Mouse (Mus musculus) Patski (cell line): ENCODE data around the gene Fam229a. TPM values are rescaled to one million over a fixed set of nuclear protein-coding genes. Genes with fewer than 3 reads are reported as not detected.
"Not testable (repeated sequence)": the region's sequence is repeated elsewhere in the genome, so short reads cannot be mapped to it uniquely, and the experiment has no call there.

Experiments
- ATAC-seq: fragments of 100-300 bp; one replicate; pipeline ENCODE4 v1.8.0; 2021
- CTCF ChIA-PET: fragments of 350-600 bp; sonication (Branson Sonifier 250); formaldehyde crosslinking; loops from one replicate; lab custom pipeline; 2022; ENCODE audit warnings: inconsistent platforms; lab: Charles Lee
- POLR2A ChIA-PET: fragments of 350-600 bp; sonication (Branson Sonifier 250); formaldehyde crosslinking; loops from one replicate; lab custom pipeline; 2022; ENCODE audit warnings: antibody characterized with exemption, inconsistent platforms; lab: Charles Lee
- DNase-seq: peaks from one replicate; pipeline ENCODE4 v3.0.0-alpha.2; 2011; ENCODE audit warnings: low read depth, low spot score
- H3K27me3 ChIP-seq: fragments of 371-371 bp; one replicate; pipeline ENCODE4 v1.5.1; 2021
- CTCF ChIP-seq: fragments of 100-300 bp; IDR thresholded peaks from one replicate; pipeline ENCODE4 v1.5.1; 2021
- in situ Hi-C: fragments of 300-500 bp; cut with MboI; formaldehyde crosslinking; loops from 3 replicates; pipeline ENCODE4 v1.11.1; 2018; ENCODE audit warnings: low pct_unique_long_range_greater_than_20kb, mixed read lengths
- polyA plus RNA-seq: library from polyadenylated mRNA; unstranded; gene quantifications from one replicate; pipeline ENCODE4 v1.2.3, GENCODE M21; 2021

Gene Fam229a
- polyA plus RNA-seq, result not detected

DNA sequence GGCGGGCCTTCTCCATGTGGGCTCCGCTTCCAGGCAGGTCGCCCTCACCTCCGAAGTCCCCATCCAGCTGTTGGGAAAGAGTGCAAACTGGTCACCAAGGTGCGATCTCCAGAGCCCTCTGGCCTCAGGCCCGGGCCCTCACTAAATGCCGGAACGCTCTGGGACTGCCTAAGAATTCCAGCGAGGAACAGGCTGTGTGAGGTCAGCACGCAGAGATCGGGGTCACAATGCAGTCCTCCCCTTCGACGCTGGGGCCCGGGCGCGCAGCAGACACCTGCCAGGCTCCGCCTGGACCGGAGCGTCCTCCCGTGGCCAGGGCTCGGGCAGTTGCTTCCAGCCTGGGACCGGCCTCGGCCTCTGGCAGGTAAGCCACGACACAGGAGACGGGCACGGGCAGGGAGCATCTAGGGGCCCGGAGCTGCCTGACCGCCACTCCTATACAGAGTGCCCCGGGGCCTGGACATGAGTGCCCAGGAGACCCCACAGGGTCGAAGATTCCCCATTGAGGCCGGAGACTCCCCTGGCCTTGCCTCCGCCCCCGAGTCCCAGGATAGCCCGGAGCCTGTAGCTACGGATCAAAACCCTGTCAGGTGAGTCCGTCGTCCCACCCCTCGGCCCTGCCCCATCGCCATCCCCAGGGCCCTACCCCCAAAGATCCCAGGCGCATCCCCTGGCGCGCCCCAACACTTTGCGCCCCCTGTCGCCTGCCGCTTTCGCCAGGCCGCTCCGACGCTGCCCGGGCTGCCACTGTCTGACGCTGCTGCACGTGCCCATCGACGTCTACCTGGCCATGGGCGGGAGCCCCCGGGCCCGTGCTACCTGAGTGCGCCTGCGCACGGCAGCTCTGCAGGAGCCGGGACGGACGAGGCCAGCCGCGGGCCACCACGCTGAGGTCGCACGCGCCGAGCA is at the start of gene Fam229a, which contains the start of gene Tssk3:
Gene Fam229a, plus strand, starts transcription at position 219 of the 909 bp plus-strand sequence.
Gene Tssk3, minus strand, starts transcription at position 51 of the 909 bp plus-strand sequence.
- ChIA-PET POLR2A (no interaction called here), CTCF (no interaction called here)
- H3K27me3 ChIP-seq, result no peaks in the 10 kb centered on the region
- no peak for DNase-seq
- TF ChIP-seq CTCF, result no peak
- no peak for ATAC-seq
- in situ Hi-C loops, result no loop called here

DNA sequence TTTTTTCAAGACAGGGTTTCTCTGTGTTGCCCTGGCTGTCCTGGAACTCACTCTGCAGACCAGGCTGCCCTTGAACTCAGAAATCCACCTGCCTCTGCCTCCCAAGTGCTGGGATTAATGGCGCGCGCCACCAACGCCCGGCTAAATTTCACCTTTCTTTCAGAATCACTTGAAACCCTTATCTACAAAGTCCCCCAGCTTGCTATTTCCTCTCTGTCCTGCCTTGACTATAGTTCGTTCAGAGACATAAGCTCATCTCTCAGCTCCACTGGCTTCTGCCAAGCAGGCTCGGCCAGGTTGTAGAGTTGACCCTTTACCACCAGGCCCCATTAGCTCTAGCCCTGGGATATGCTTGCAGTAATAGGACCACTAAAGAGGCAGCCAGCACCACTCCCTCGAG is 43.6 kb upstream of the Fam229a start:
- ChIA-PET CTCF (interaction anchor here (1.0 to 1.5 kb wide), 2 partner anchors 13 to 14 kb away, joined by 3 read pairs; partner anchors contain the start of gene Bsdc1), POLR2A (no interaction called here)
- DNase-seq (no peak), ATAC-seq (no peak)
- TF ChIP-seq CTCF, result no peak
- in situ Hi-C loops, result no loop called here
- H3K27me3 ChIP-seq, result no peaks in the 10 kb centered on the region

DNA sequence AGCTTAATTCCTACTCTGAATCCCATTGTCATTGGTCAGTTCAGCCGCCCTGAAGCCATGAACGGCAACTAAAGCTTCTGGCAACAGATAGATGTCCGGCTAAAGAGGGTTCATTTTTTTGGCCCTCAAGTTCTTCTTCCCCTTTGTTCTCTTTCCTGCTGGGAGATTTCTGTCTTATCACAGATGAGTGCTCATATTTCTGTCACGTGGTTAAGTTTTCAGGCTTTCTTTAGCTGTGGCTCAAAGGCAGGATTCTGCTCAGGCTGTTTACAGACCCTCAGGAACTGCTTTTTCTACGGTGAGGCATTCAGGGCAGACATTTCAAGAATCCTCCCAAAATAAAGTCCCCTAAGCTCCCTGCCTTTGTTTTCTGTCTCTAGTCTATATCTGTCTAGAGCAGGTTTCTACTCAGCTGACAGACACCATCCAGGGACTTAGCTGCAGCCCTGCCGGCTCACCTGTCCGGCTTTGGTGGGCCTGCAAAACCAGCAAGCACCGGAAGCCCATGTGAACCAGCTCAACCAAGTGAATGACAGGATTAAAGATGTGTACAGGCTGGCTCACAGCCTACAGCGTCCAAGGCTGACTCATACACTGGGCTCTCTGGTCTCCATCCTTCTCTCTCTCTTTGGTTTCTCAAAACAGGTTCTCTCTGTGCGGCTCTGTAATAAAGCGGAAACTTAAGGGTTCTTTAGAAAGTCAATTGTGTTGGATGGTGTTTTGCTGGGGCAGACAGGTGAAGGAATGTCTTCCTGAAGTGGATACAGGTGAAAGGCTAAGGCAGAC is 43.0 kb upstream of the Fam229a start:
- no peak for ATAC-seq
- in situ Hi-C loops, result no loop called here
- ChIA-PET CTCF (interaction anchor here (1.0 to 1.5 kb wide), 2 partner anchors 13 kb away, joined by 3 read pairs; partner anchors contain the start of gene Bsdc1), POLR2A (no interaction called here)
- no peak for TF ChIP-seq CTCF
- H3K27me3 ChIP-seq, result no peaks in the 10 kb centered on the region
- no peak for DNase-seq

DNA sequence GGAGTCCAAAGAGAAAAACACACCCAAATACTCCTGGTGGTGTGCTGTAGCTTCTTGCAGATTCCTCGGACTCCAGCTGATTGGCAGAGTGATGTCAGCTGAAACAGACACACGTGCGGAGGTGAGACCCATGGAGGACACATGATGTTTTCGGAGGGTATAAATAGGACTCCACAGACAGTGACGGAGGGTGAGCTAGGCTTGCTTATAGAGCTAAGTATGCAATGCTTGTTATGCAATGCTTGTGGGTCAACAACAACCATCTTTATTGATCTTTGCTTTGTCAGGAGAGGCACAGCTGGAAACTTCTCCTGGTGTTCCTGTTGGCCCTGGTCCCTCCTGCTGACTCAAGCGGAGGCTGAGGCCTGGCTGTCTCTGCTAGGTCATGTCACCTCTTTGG is 42.3 kb upstream of the Fam229a start:
- ATAC-seq (no peak), DNase-seq (no peak)
- in situ Hi-C loops, result no loop called here
- CTCF ChIA-PET, result no interaction called here
- no peaks in the 10 kb centered on the region for H3K27me3 ChIP-seq
- no peak for TF ChIP-seq CTCF
- POLR2A ChIA-PET, result no interaction called here

DNA sequence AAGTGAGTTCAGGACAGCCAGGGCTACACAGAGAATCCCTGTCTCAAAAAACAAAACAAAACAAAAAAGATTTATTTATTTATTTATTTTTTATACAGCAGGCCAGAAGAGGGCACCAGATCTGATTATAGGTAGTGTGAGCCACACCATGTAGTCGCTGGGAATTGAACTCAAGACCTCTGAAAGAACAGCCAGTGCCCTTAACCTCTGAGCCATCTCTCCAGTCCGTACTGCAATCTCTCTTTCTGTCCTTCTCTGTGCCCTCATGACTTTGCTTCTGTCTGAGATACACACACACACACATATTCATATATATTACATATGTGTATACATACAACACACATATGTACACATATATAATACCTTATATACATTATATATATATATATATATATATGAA is 40.1 kb upstream of the Fam229a start:
- TF ChIP-seq CTCF, result no peak
- POLR2A ChIA-PET, result no interaction called here
- DNase-seq (no peak), ATAC-seq (no peak)
- CTCF ChIA-PET, result interaction anchor here (1.6 to 1.8 kb wide), 2 partner anchors 99 to 101 kb away, joined by 4 to 5 read pairs; no protein-coding TSS in a partner anchor
- in situ Hi-C loops, result loop anchor here (25.0 kb wide), 1 partner anchor 314 kb away; the partner anchor contains the start of gene Fndc5
- H3K27me3 ChIP-seq, result no peaks in the 10 kb centered on the region

DNA sequence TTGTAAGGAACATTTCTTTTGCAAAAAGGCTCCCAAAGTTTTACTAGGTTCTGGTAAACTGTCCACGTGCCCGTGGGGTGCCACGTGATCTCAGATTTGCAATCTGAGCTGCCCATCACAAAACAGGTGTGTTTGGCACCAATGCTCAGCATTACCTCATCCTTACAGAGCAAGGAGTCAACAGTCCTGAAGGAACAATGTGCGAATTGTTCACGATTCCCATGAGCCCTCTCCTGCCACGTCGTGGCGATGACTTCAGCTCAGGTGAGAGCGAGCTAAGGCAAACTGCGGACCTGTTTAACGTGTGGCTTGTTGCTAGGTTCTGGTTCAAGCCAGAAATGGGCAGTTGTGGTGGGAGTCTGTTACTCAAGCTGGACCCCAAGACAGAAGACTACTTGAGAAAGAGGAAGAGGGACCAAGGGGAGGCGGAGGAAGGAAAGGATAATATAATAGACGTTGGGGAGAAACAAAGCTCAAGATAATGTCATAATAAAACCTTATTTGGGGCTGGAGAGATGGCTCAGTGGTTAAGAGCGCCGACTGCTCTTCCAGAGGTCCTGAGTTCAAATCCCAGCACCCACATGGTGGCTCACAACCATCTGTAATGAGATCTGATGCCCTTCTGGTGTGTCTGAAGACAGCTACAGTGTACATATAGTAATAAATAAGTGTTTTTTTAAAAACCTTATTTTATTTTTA is 39.4 kb upstream of the Fam229a start:
- no peaks in the 10 kb centered on the region for H3K27me3 ChIP-seq
- in situ Hi-C loops, result loop anchor here (25.0 kb wide), 1 partner anchor 314 kb away; the partner anchor contains the start of gene Fndc5
- ChIA-PET CTCF (interaction anchor here (1.6 to 1.8 kb wide), 2 partner anchors 100 to 102 kb away, joined by 4 to 5 read pairs; no protein-coding TSS in a partner anchor), POLR2A (interaction anchor here (0.9 kb wide), 1 partner anchor 100 kb away, joined by 5 read pairs; no protein-coding TSS in a partner anchor)
- ATAC-seq, result no peak
- TF ChIP-seq CTCF, result no peak
- DNase-seq, result no peak

DNA sequence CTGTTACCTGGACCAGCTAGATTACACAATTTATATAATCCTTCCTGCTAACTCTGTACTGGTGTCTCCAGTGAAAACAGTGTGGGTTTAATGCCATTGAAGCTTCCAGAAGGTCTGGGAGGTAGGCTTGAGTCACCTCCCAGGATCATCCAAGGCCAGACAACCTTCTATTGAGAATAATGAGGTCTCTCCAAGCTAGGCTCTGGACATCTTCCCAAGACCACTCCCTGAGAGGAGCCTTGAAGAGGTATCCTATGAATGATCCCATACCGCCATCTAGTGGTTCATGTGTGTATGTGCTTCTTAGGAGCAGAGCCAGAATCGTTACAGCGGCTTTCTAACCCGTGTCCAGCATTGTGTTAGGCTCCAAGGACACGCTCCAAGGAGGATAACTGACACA is 35.7 kb upstream of the Fam229a start:
- TF ChIP-seq CTCF, result no peak
- DNase-seq (peak; percentile 41), ATAC-seq (no peak)
- CTCF ChIA-PET, result interaction anchor here (0.8 to 3.3 kb wide), 7 partner anchors 31 to 153 kb away, joined by 3 to 27 read pairs (median 4); no protein-coding TSS in a partner anchor
- POLR2A ChIA-PET, result interaction anchor here (2.1 kb wide), 1 partner anchor 104 kb away, joined by 7 read pairs; no protein-coding TSS in a partner anchor
- H3K27me3 ChIP-seq, result no peaks in the 10 kb centered on the region
- in situ Hi-C loops, result loop anchor here (5.0 to 25.0 kb wide), 2 partner anchors 103 to 318 kb away; partner anchors contain the start of gene Fndc5

DNA sequence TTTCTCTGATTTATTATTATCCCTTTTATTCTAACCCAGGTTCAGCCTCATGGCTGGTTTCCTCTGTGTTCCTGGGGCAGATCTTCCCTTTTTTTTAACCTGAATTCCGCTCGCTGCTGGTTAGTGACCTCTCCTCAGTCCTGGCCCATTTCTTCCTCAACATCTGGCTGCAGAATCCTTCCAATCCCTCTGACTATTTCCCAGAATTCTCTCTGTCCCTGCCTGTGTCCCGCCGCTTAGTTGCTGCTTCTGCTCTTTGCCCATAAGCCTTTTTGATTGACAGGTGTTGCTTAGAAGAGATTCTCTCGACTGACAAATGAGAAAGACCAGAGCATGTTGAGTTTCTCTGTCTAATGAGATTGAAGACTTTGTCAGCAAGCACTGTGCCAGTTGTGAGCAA is 34.9 kb upstream of the Fam229a start:
- CTCF ChIA-PET, result interaction anchor here (1.2 to 3.3 kb wide), 6 partner anchors 76 to 117 kb away, joined by 3 to 27 read pairs (median 6); no protein-coding TSS in a partner anchor
- TF ChIP-seq CTCF, result no peak
- ATAC-seq, result no peak
- no peak for DNase-seq
- POLR2A ChIA-PET, result interaction anchor here (2.1 kb wide), 1 partner anchor 105 kb away, joined by 7 read pairs; no protein-coding TSS in a partner anchor
- in situ Hi-C loops, result loop anchor here (5.0 to 25.0 kb wide), 2 partner anchors 104 to 319 kb away; partner anchors contain the start of gene Fndc5
- H3K27me3 ChIP-seq, result no peaks in the 10 kb centered on the region

DNA sequence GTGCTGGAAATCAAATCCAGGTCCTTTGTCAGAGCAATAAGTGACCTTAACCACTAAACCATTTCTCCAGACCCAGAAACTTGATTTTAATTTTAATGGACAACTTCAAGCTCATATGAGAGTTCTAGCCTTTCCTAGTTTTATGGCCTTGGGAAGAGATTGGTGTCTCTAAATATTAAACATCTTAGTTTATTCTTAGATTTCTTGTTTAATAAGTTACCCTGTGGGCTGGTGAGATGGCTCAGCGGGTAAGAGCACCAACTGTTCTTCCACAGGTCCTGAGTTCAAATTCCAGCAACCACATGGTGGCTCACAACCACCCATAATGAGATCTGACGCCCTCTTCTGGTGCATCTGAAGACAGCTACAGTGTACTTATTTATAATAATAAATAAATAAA is 33.7 kb upstream of the Fam229a start:
- ATAC-seq, POLR2A ChIA-PET, DNase-seq, H3K27me3 ChIP-seq: not testable (repeated sequence)
- CTCF ChIA-PET, result interaction anchor here (1.2 to 1.7 kb wide), 3 partner anchors 106 to 247 kb away, joined by 3 to 7 read pairs (median 3); no protein-coding TSS in a partner anchor
- in situ Hi-C loops, result loop anchor here (5.0 to 25.0 kb wide), 2 partner anchors 105 to 320 kb away; partner anchors contain the start of gene Fndc5
